Mouse (Mus musculus) brain, adult 2 months (tissue): Measurements from ENCODE around the gene Nmnat3.

ENCODE experiments used
- DNase-seq: peaks from one replicate; pipeline ENCODE4 v3.0.0; 2011; ENCODE audit warnings: low read depth, low spot score

Gene Nmnat3

GRCm38 (mm10) chr9:98311316-98311965 lies 24.2 kb downstream of the Nmnat3 start:
- DNase-seq = no peak

DNA sequence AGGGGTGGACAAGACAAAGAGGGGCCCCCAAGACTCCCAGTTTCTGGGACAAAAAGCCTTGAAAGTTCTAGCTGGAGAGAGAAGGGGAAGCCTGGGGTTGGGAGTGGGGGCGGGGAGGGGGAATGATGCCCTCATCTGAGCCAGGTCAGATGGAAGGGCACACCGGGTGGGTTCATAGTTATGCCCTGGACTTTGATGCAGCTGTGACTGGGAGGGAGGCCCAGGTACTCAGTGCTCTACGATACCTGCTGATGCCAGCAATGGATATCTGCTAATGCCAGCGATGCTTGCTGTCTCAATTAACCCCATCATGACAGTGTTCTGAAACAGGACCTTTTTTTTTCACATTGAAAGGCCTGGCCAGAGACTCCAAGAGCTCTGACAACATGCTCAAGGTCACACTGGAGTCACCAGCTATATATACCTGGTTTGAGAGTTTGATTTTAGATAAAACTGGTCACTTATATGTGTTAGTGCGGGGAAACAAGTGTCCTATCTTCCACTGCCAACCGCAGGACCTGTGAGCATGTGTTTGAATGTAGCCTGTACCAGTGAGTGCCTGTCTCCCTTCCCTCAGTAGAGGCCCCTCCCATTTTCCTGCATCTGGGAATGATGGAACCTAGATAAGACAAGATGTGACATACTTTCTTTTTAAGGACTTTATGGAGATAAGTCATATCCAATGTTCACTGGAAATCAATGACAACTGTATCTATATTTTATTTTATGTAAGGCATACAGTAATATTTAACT lies 25.6 kb downstream of the Nmnat3 start:
- DNase-seq = no peak

- no peak for DNase-seq
Measured at GRCm38 (mm10) chr9:98313587-98313986, 26.4 kb downstream of the Nmnat3 start.

- no peak for DNase-seq
Measured at GRCm38 (mm10) chr9:98314059-98314650, 26.9 kb downstream of the Nmnat3 start.

DNA sequence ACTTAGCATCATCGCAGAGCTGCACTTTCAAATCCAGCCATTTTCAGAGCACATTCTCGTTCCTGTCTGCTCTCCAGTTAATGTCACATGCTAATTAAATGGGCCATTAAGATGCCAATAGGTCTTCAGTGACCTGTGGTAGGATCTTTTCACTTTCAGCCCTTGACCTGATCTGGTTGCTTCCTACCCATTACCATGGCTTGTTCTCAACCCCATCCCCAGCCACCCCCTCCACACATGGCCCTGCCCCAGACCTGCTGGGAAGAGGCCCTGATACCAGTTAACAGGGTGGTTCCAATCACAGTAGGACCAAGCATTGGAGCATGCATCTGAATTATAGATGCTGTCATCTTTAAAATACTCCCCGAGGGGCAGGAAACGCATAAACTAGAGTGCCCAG lies 30.7 kb downstream of the Nmnat3 start:
- no peak for DNase-seq

GRCm38 (mm10) chr9:98318875-98319274 lies 31.6 kb downstream of the Nmnat3 start:
- DNase-seq = no peak

- DNase-seq = no peak
Measured at GRCm38 (mm10) chr9:98320785-98321184, 33.5 kb downstream of the Nmnat3 start.

DNA sequence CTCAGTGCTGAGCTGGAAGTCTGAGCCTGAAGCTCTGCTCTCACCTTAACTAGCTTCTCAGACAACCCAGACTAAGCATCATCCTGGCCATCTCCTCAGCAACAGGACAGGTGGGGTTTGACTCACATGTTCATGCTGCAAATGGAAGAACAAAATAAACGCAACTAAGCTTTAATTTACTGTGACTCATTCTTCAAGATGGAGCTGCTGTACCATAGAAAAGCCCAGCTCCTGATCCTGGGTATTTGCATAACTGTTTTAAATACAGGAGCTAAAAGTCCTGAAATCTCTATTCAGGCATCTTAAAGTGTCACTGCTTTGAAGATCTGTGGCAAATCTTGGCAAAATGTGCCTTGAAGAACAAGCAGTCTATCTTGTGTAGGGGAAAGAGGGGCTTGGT lies 38.9 kb downstream of the Nmnat3 start:
- peak; percentile 75 for DNase-seq

DNA sequence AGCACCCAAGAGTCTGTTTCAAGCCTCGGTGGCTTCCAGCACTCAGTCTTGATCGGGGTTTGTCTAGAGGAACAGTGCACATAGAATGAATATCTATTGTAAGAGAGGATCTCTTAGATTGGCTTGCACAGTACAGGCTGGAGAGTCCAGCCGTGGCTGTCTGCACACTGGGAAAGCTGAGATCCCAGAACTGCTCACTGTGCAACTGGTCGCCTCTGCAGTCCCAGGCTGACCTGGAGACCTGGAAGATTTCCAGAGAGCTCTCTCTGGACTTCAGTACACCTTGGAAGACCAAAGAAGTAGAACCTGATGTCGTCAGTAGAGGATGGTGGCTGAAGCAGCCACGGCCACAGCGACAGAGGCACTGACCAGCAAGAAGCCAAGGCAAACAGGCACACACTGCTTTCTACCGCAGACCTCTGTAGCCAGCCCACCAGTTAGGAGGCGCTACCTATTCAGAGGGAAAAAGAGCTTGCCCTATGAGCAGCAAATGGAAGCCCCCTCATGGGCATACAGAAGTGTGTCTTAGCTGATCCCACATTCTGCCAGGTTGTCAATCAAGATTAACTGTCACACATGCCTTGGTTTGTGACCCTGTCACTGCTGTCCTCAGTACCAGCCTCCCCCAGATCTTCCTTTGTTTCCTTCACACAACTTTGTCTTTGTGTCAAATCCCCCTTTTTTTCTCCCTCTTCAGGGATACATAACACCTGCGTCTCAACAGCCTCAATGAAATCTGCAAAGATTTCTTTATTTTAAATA lies 41.4 kb downstream of the Nmnat3 start:
- DNase-seq = no peak

- peak; percentile 88 for DNase-seq
Measured at GRCm38 (mm10) chr9:98329274-98330105, 42.3 kb downstream of the Nmnat3 start.

- no peak for DNase-seq
Measured at GRCm38 (mm10) chr9:98333219-98333754, 46.1 kb downstream of the Nmnat3 start.

DNA sequence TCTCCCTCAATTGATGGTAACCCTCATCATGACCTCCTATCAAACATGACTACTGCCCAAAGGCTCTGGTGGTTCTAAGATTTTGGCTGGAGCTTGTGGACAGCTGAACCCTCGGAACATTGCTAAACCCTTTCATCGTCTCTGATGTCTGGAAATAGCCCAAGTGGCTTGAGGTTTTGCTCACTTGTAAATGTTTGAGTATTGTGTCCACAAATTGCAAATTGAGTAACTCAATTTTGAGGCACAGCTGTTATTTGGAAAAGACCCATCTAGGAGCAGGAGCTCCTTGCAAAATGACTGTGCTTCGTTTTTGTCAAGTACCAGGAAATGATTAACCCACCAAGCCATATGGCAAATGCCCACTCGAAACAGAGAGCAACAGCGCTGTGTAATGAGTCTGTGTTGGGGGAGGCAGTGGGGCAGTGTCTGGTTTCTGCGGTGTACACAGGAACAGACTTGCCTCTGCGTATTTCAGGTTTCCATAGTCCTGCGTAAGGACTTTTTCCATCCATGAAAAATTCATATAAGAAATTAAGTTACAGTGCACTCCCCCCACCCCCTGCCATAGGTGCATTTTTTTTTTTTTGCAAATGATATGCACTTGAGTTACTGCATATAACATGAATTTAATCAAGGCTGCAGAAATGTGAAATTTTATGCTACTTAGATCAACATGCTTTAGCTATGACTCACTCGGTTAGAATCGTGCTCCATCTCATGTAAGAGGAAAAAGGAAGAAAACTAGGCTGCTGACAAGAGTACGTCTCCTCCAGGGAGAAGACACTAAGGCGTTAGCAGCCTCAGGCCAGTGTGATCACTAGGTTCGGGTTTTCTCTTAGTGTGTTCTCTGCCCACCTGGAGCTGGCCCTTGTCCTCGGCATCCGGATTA lies 50.9 kb downstream of the Nmnat3 start:
- DNase-seq = peak; percentile 77

DNA sequence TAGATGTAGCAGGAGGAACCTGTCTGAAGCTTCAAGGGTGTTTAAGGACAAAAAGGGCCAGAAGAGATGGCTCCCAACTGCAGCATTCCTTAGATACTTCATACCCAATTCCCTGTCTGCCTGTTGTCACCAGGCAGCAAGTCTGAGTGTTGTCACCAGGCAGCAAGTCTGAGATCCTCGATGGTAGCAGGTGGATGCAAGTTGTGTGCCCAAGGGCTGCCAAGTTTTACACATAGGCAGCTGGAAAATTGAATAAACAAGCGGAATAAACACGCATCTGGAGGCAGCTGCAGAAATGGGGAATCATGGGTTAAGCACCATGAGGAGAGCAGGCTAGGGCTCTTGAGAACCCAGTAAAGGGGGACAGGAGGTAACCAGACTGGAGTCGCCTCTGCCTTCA lies 52.7 kb downstream of the Nmnat3 start:
- DNase-seq = no peak

GRCm38 (mm10) chr9:98340427-98340826 lies 53.2 kb downstream of the Nmnat3 start:
- DNase-seq = no peak

DNA sequence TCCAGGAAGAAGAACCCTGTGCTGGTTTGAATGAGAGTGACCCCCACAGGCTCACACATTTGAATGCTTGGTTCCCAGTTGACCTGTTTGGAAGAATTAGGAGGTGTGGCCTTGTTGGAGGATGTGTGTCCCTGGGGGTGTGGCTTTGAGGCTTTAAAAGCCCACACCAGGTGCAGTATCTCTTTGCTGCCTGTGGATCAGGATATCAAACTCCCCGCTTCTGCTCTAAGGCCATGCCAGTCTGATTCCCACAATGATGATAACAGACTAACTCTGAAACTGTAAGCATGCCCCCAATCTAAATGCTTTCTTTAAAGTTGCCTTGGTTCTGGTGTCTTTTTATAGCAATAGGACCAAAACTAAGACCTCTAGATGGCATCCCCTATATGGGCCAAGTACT lies 58.6 kb downstream of the Nmnat3 start:
- DNase-seq = no peak

DNA sequence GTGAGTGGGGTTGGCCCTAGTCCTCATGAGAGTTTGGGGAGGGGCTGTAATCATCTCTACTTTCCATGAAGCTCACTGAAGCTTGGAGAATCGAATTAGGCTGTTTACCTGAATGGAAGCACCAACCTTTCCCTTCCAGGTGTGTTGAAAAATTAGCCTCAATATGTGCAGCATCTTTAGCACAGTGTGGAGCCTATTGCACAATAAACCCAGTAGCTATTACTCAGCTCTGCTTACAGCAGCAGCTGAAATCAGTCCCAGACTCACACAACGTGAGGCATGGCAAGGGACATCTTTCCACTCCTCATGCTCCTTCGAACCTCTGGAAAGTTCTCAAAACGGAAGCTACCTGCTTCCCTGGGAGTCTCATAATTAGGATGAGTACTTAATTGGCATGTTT lies 59.0 kb downstream of the Nmnat3 start:
- no peak for DNase-seq

- DNase-seq = no peak
Measured at GRCm38 (mm10) chr9:98347021-98347420, 59.8 kb downstream of the Nmnat3 start.

GRCm38 (mm10) chr9:98350318-98351144 lies 63.3 kb downstream of the Nmnat3 start:
- DNase-seq = no peak

GRCm38 (mm10) chr9:98352332-98352731 lies 65.1 kb downstream of the Nmnat3 start:
- DNase-seq = no peak
